Mouse (Mus musculus): ENCODE measurements at regions not wholly inside any gene's neighbourhood (a gene's known extent, or its start where the extent isn't known, plus 50 kb on each side); places are given as distances from the start of the nearest gene placed in this dataset.
A peak's percentile ranks its signal among the peaks of the same experiment; 100 is the strongest.

DNA sequence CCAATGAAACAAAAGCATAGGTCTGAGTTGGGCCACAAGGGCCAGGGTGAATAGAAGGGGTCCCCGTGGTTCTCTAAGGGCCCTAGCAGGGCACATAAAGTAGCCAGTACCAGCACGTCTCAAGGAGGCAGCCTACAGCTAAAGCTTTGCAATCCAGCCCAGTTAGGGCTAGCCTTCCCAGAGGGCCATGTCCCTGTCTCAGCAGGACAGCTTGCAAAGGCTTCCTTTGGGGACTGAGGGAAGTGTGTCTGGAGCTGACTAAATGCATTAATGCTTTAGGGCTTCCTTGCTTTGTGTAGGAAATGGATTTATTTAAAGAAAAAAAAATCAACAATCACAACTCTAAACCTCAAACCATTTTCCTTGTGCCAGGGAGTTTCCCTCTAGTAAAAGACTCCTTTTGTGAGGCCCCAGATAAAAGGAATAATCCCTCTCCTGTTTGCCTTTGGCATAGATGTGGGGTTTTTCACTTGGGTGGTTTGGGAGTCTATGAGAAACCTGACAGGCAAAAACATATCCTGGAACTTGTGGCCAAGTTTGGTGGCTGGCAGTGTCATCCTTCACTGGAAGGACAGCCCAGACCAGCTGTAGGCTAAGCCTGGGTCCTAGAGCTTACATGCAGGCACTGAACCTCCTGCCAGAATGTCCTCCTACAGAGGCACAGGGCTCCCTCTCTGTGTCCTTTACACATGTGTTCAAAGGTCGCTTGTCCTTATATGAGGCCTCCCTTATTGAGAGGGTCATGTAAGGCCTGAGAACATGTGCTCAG, 197.7 kb upstream of the Cxcr4 start:
- no peak overlapping the region for H3K4me2 ChIP-seq (ENCODE audit: low read length)
- no peak overlapping the region for H3K4me3 ChIP-seq (ENCODE audit: low read depth, low read length)
- H3K27me3 ChIP-seq (ENCODE audit: control insufficient read depth, insufficient read depth, low read depth, low read length): no peaks in the 10 kb centered on the region
- peak; percentile 25; the same call in 1 of the 2 replicates for ATAC-seq
- H3K4me1 ChIP-seq (ENCODE audit: control insufficient read depth, insufficient read depth, low read length): no peaks in the 10 kb centered on the region
- no peaks in the 10 kb centered on the region for H3K36me3 ChIP-seq (ENCODE audit: control insufficient read depth, insufficient read depth, low read length)
- WGBS: 48% methylated on average over 3 of the region's 3 CpGs
- H3K9me3 ChIP-seq (replicated peaks; ENCODE audit: control insufficient read depth, low read length, poor library complexity, severe bottlenecking): no peaks in the 10 kb centered on the region
- no peak overlapping the region for H3K9ac ChIP-seq (ENCODE audit: low read depth, low read length)
- H3K27ac ChIP-seq (ENCODE audit: low read length): no peak overlapping the region

DNA sequence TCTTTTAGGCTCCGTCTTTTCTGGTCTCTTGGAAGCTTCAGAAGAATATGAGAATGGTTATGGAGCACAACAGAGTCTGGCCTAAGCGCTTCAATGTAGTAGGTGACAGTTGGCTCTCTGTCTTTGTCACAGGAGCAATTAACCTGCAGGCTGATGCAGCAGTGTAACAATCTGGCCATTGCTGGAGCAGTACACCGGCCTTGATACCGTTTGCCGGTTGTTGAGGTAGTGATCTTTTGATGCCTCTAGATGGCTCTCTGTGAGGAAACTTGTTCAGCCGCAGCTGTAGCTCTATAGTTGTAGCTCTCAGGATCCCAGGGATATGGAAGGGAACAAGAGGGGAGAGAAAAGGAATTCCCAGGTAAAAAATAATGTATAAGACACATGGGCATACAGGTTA, 196.1 kb upstream of the Cxcr4 start:
- no peaks in the 10 kb centered on the region for H3K27me3 ChIP-seq (ENCODE audit: control insufficient read depth, insufficient read depth, low read depth, low read length)
- no peaks in the 10 kb centered on the region for H3K4me1 ChIP-seq (ENCODE audit: control insufficient read depth, insufficient read depth, low read length)
- H3K9me3 ChIP-seq (replicated peaks; ENCODE audit: control insufficient read depth, low read length, poor library complexity, severe bottlenecking): no peaks in the 10 kb centered on the region
- no peak overlapping the region for H3K9ac ChIP-seq (ENCODE audit: low read depth, low read length)
- no peak overlapping the region for H3K4me2 ChIP-seq (ENCODE audit: low read length)
- WGBS: 59% methylated on average over 6 of the region's 6 CpGs
- no peak overlapping the region for H3K4me3 ChIP-seq (ENCODE audit: low read depth, low read length)
- no peak for ATAC-seq
- no peak overlapping the region for H3K27ac ChIP-seq (ENCODE audit: low read length)
- H3K36me3 ChIP-seq (ENCODE audit: control insufficient read depth, insufficient read depth, low read length): no peaks in the 10 kb centered on the region

DNA sequence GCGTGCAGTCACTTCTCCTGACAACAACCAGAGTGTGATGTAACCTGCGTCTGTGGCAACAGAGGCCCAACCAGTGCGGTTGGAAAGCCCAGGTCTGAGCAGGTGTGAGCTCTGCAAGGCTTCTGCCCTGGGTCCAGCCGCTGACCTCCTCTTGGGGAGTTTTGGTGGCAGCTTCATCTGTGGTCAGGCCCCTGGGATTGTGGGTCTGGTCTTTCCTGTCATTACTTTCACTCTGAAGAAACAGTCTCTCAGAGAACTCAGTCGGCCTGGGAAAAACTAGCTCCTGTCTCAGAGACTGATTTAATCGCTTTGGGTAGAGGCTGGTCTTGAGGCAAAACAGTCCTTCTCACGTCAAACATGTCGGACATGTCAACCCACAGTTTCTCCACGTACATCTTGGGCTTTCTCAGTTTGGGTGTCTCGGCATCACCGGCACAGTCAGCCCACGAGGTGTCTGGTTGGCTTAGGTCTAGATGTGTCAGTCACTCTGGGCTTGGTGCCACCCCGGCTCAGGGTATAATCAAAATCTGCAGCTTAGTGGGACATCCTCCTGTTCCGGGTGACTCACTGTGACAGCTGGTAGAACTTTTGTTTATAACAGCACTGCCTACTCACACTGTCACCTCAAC, 195.0 kb upstream of the Cxcr4 start:
- Histone ChIP-seq H3K4me1 (ENCODE audit: control insufficient read depth, insufficient read depth, low read length) (no peaks in the 10 kb centered on the region), H3K36me3 (ENCODE audit: control insufficient read depth, insufficient read depth, low read length) (no peaks in the 10 kb centered on the region), H3K4me2 (ENCODE audit: low read length) (no peak overlapping the region), H3K27me3 (ENCODE audit: control insufficient read depth, insufficient read depth, low read depth, low read length) (no peaks in the 10 kb centered on the region), H3K27ac (ENCODE audit: low read length) (no peak overlapping the region), H3K9ac (ENCODE audit: low read depth, low read length) (no peak overlapping the region), H3K9me3 (replicated peaks; ENCODE audit: control insufficient read depth, low read length, poor library complexity, severe bottlenecking) (no peaks in the 10 kb centered on the region), H3K4me3 (ENCODE audit: low read depth, low read length) (no peak overlapping the region)
- no peak for ATAC-seq
- 83% methylated on average over 14 of the region's 14 CpGs for WGBS

GRCm38 (mm10) chr1:128782286-128782685, 190.2 kb upstream of the Cxcr4 start:
- no peak for ATAC-seq

DNA sequence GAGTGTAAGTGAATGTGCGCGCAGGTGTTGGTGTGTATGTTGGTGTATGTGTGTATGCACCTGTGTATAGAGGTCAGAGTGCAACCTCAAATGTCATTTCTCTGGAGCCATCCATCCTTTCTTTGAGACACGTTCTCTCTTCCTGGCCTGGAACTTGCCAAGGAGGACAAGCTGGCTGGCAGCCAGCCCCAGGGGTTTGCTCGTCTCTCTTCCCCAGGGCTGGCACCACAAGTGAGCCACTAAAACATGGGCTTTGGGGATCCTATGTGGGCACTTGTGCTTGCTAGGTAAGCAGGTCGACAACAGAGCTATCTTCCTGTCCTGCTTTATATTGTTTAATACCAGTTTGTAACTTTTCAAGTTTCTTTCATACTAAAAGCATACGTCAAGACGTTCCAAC, 189.8 kb upstream of the Cxcr4 start:
- Histone ChIP-seq H3K4me1 (ENCODE audit: control insufficient read depth, insufficient read depth, low read length) (no peaks in the 10 kb centered on the region), H3K9me3 (replicated peaks; ENCODE audit: control insufficient read depth, low read length, poor library complexity, severe bottlenecking) (no peaks in the 10 kb centered on the region), H3K4me3 (ENCODE audit: low read depth, low read length) (no peak overlapping the region), H3K4me2 (ENCODE audit: low read length) (no peak overlapping the region), H3K27me3 (ENCODE audit: control insufficient read depth, insufficient read depth, low read depth, low read length) (no peaks in the 10 kb centered on the region), H3K27ac (ENCODE audit: low read length) (no peak overlapping the region), H3K36me3 (ENCODE audit: control insufficient read depth, insufficient read depth, low read length) (no peaks in the 10 kb centered on the region), H3K9ac (ENCODE audit: low read depth, low read length) (no peak overlapping the region)
- ATAC-seq: no peak
- 78% methylated on average over 7 of the region's 7 CpGs for WGBS

More at GRCm38 (mm10) chr1:128782286-128782685, 190.2 kb upstream of the Cxcr4 start:
- no peak overlapping the region for H3K4me3 ChIP-seq (ENCODE audit: low read depth, low read length)
- WGBS: 93% methylated on average over 2 of the region's 2 CpGs
- no peaks in the 10 kb centered on the region for H3K36me3 ChIP-seq (ENCODE audit: control insufficient read depth, insufficient read depth, low read length)
- no peaks in the 10 kb centered on the region for H3K9me3 ChIP-seq (replicated peaks; ENCODE audit: control insufficient read depth, low read length, poor library complexity, severe bottlenecking)
- no peaks in the 10 kb centered on the region for H3K4me1 ChIP-seq (ENCODE audit: control insufficient read depth, insufficient read depth, low read length)
- H3K27me3 ChIP-seq (ENCODE audit: control insufficient read depth, insufficient read depth, low read depth, low read length): no peaks in the 10 kb centered on the region
- no peak overlapping the region for H3K4me2 ChIP-seq (ENCODE audit: low read length)
- H3K9ac ChIP-seq (ENCODE audit: low read depth, low read length): no peak overlapping the region
- no peak overlapping the region for H3K27ac ChIP-seq (ENCODE audit: low read length)

DNA sequence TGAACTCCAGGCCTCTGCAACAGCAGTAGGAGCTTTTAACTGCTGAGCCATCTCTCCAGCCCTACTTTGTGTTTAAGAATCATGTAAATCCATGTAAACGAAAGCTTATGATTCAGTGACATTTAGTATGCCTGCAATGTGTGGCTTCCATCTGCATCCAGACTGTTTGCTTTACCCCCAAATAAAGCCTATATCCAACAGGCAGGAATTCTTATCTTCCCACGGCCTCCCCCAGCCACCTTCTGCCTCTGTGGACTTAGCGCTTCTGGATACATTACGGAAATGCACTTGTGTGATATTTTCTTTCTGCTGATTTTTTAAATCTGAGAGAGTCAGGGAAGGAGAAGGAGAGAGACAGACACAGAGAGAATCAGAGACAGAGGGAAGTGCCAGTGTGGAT, 189.2 kb upstream of the Cxcr4 start:
- no peaks in the 10 kb centered on the region for H3K4me1 ChIP-seq (ENCODE audit: control insufficient read depth, insufficient read depth, low read length)
- no peaks in the 10 kb centered on the region for H3K27me3 ChIP-seq (ENCODE audit: control insufficient read depth, insufficient read depth, low read depth, low read length)
- 85% methylated on average over 4 of the region's 4 CpGs for WGBS
- H3K9ac ChIP-seq (ENCODE audit: low read depth, low read length): no peak overlapping the region
- no peak for ATAC-seq
- no peaks in the 10 kb centered on the region for H3K9me3 ChIP-seq (replicated peaks; ENCODE audit: control insufficient read depth, low read length, poor library complexity, severe bottlenecking)
- no peak overlapping the region for H3K4me3 ChIP-seq (ENCODE audit: low read depth, low read length)
- H3K27ac ChIP-seq (ENCODE audit: low read length): no peak overlapping the region
- no peak overlapping the region for H3K4me2 ChIP-seq (ENCODE audit: low read length)
- H3K36me3 ChIP-seq (ENCODE audit: control insufficient read depth, insufficient read depth, low read length): no peaks in the 10 kb centered on the region

DNA sequence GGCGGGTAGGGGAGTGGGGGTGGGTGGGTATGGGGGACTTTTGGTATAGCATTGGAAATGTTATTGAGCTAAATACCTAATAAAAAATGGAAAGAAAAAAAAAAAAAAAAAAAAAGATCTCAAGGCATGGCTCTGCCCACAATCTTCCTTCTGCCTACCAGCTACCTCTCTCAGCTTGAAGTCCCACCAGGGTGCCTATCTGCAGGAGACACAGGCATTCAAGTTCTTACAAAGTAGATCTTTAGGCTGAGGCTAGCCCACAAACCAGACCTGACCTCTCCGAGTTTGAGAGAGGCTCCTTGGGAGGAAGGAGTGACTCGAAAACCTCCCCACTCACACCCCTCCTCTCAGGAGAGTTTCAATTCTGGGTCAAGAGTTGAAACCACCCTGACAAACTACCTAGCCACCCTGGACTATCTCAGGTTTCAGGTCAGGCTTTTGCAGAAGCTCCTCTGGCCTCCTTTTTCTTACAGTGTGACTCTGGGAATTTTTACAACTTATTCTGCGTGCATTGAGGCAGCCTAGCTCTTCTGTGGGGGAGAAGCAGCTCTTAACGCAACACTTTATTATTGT, 187.6 kb upstream of the Cxcr4 start:
- WGBS: 85% methylated on average over 5 of the region's 5 CpGs
- Histone ChIP-seq H3K27ac (ENCODE audit: low read length) (no peak overlapping the region), H3K9ac (ENCODE audit: low read depth, low read length) (no peak overlapping the region), H3K4me3 (ENCODE audit: low read depth, low read length) (no peak overlapping the region), H3K4me2 (ENCODE audit: low read length) (no peak overlapping the region), H3K4me1 (ENCODE audit: control insufficient read depth, insufficient read depth, low read length) (no peaks in the 10 kb centered on the region), H3K9me3 (replicated peaks; ENCODE audit: control insufficient read depth, low read length, poor library complexity, severe bottlenecking) (no peaks in the 10 kb centered on the region), H3K27me3 (ENCODE audit: control insufficient read depth, insufficient read depth, low read depth, low read length) (no peaks in the 10 kb centered on the region), H3K36me3 (ENCODE audit: control insufficient read depth, insufficient read depth, low read length) (no peaks in the 10 kb centered on the region)
- no peak for ATAC-seq

- Histone ChIP-seq H3K9me3 (replicated peaks; ENCODE audit: control insufficient read depth, low read length, poor library complexity, severe bottlenecking) (no peaks in the 10 kb centered on the region), H3K4me2 (ENCODE audit: low read length) (no peak overlapping the region), H3K9ac (ENCODE audit: low read depth, low read length) (no peak overlapping the region), H3K27me3 (ENCODE audit: control insufficient read depth, insufficient read depth, low read depth, low read length) (no peaks in the 10 kb centered on the region), H3K27ac (ENCODE audit: low read length) (no peak overlapping the region), H3K4me3 (ENCODE audit: low read depth, low read length) (no peak overlapping the region), H3K36me3 (ENCODE audit: control insufficient read depth, insufficient read depth, low read length) (no peaks in the 10 kb centered on the region), H3K4me1 (ENCODE audit: control insufficient read depth, insufficient read depth, low read length) (no peaks in the 10 kb centered on the region)
- no peak for ATAC-seq
- WGBS: 90% methylated on average over 3 of the region's 3 CpGs
Observed at GRCm38 (mm10) chr1:128772440-128772839, 180.3 kb upstream of the Cxcr4 start.

- no peak overlapping the region for H3K4me3 ChIP-seq (ENCODE audit: low read depth, low read length)
- H3K4me1 ChIP-seq (ENCODE audit: control insufficient read depth, insufficient read depth, low read length): no peaks in the 10 kb centered on the region
- H3K27me3 ChIP-seq (ENCODE audit: control insufficient read depth, insufficient read depth, low read depth, low read length): no peaks in the 10 kb centered on the region
- H3K9ac ChIP-seq (ENCODE audit: low read depth, low read length): no peak overlapping the region
- no peak overlapping the region for H3K4me2 ChIP-seq (ENCODE audit: low read length)
- 90% methylated on average over 5 of the region's 5 CpGs for WGBS
- H3K9me3 ChIP-seq (replicated peaks; ENCODE audit: control insufficient read depth, low read length, poor library complexity, severe bottlenecking): no peaks in the 10 kb centered on the region
- H3K36me3 ChIP-seq (ENCODE audit: control insufficient read depth, insufficient read depth, low read length): no peaks in the 10 kb centered on the region
- H3K27ac ChIP-seq (ENCODE audit: low read length): no peak overlapping the region
- no peak for ATAC-seq
Observed at GRCm38 (mm10) chr1:128770786-128771185, 178.7 kb upstream of the Cxcr4 start.

Data from midbrain, embryonic 16.5 days (tissue).